Mouse (Mus musculus) ES-Bruce4 (cell line): ENCODE results near the gene Myl10. TPM values are rescaled to one million over a fixed set of nuclear protein-coding genes. Genes with fewer than 3 reads are reported as not detected.

Experiments
- H3K27ac ChIP-seq: 2 replicates; pipeline ENCODE4 v1.5.1; 2012; ENCODE audit warnings: low read length, inconsistent platforms; ENCODE audit not compliant: insufficient read depth
- H3K27me3 ChIP-seq: 2 replicates; pipeline ENCODE4 v1.6.1; 2012; ENCODE audit warnings: mild to moderate bottlenecking, low read length, inconsistent platforms; ENCODE audit not compliant: control insufficient read depth, poor library complexity, insufficient read depth, severe bottlenecking
- H3K36me3 ChIP-seq: 2 replicates; pipeline ENCODE4 v1.6.1; 2012; ENCODE audit warnings: inconsistent platforms, mild to moderate bottlenecking, low read length, moderate library complexity; ENCODE audit not compliant: control insufficient read depth, poor library complexity, insufficient read depth, severe bottlenecking
- H3K4me1 ChIP-seq: one replicate; pipeline ENCODE4 v1.8.1; 2011; ENCODE audit warnings: low read length; ENCODE audit not compliant: control insufficient read depth, insufficient read depth
- H3K4me3 ChIP-seq: 2 replicates; pipeline ENCODE4 v1.5.1; 2011; ENCODE audit warnings: low read depth, mild to moderate bottlenecking, low read length
- H3K9ac ChIP-seq: 2 replicates; pipeline ENCODE4 v1.6.1; 2012; ENCODE audit warnings: low read depth, mild to moderate bottlenecking, inconsistent platforms; ENCODE audit not compliant: poor library complexity, severe bottlenecking
- H3K9me3 ChIP-seq: replicated peaks from 2 replicates; pipeline ENCODE4 v1.6.1; 2012; ENCODE audit warnings: mild to moderate bottlenecking, low read length, inconsistent platforms; ENCODE audit not compliant: control insufficient read depth, poor library complexity, insufficient read depth, severe bottlenecking
- CTCF ChIP-seq: IDR thresholded peaks from one replicate; pipeline ENCODE4 v1.8.1; 2011; ENCODE audit warnings: low read depth, low read length
- EP300 ChIP-seq: IDR thresholded peaks from 2 replicates; pipeline ENCODE4 v1.6.1; 2011; ENCODE audit warnings: low read depth, low read length; ENCODE audit not compliant: insufficient read depth
- POLR2A ChIP-seq: IDR thresholded peaks from one replicate; pipeline ENCODE4 v1.8.1; 2011; ENCODE audit warnings: low read length; ENCODE audit not compliant: insufficient read depth
- polyA plus RNA-seq: library from polyadenylated mRNA; stranded (reverse); fragments of >200 nt; gene quantifications from 2 replicates; pipeline ENCODE4 v1.2.4, GENCODE M21; 2011; ENCODE audit warnings: low read depth; ENCODE audit not compliant: missing spikeins, insufficient read depth, insufficient read length

Gene Myl10
- polyA plus RNA-seq, 1 experiment, result not detected

- H3K4me3 ChIP-seq, result no peak overlapping the region
- H3K9me3 ChIP-seq, result no peaks in the 10 kb centered on the region
- no peak overlapping the region for H3K27ac ChIP-seq
- H3K9ac ChIP-seq, result no peak overlapping the region
- no peaks in the 10 kb centered on the region for H3K36me3 ChIP-seq
- no peaks in the 10 kb centered on the region for H3K4me1 ChIP-seq
- TF ChIP-seq CTCF (no peak), EP300 (no peak), POLR2A (no peak)
- H3K27me3 ChIP-seq, result no peaks in the 10 kb centered on the region
These were observed 17.8 kb downstream of the Myl10 start for GRCm38 (mm10) chr5:136710742-136711141.

GRCm38 (mm10) chr5:136714232-136714875, 21.4 kb downstream of the Myl10 start:
- Histone ChIP-seq H3K27ac (no peak overlapping the region), H3K9ac (peak overlapping the region; percentile 68), H3K4me1 (peaks cover 2% of the 10 kb centered on the region), H3K9me3 (no peaks in the 10 kb centered on the region), H3K27me3 (no peaks in the 10 kb centered on the region), H3K4me3 (peak overlapping the region; percentile 54), H3K36me3 (no peaks in the 10 kb centered on the region)
- TF ChIP-seq POLR2A (no peak), EP300 (no peak), CTCF (no peak)

- TF ChIP-seq CTCF, result peak; percentile 85
- no peak for TF ChIP-seq EP300
- H3K4me1 ChIP-seq, result peaks cover 2% of the 10 kb centered on the region
- H3K36me3 ChIP-seq, result no peaks in the 10 kb centered on the region
- H3K4me3 ChIP-seq, result peak overlapping the region; percentile 54
- H3K27me3 ChIP-seq, result no peaks in the 10 kb centered on the region
- no peaks in the 10 kb centered on the region for H3K9me3 ChIP-seq
- peak overlapping the region; percentile 68 for H3K9ac ChIP-seq
- no peak overlapping the region for H3K27ac ChIP-seq
These were observed 21.9 kb downstream of the Myl10 start for GRCm38 (mm10) chr5:136714879-136715278.

GRCm38 (mm10) chr5:136716696-136717572, 24.0 kb downstream of the Myl10 start:
- H3K27ac ChIP-seq, result no peak overlapping the region
- TF ChIP-seq EP300 (no peak), POLR2A (no peak)
- H3K36me3 ChIP-seq, result no peaks in the 10 kb centered on the region
- no peaks in the 10 kb centered on the region for H3K9me3 ChIP-seq
- H3K9ac ChIP-seq, result no peak overlapping the region
- peaks cover 4% of the 10 kb centered on the region for H3K4me1 ChIP-seq
- H3K4me3 ChIP-seq, result no peak overlapping the region
- H3K27me3 ChIP-seq, result no peaks in the 10 kb centered on the region

GRCm38 (mm10) chr5:136717573-136717854, 24.6 kb downstream of the Myl10 start:
- Histone ChIP-seq H3K27me3 (no peaks in the 10 kb centered on the region), H3K4me3 (no peak overlapping the region), H3K9me3 (no peaks in the 10 kb centered on the region), H3K9ac (no peak overlapping the region), H3K27ac (no peak overlapping the region), H3K4me1 (peaks cover 4% of the 10 kb centered on the region), H3K36me3 (no peaks in the 10 kb centered on the region)
- TF ChIP-seq EP300, result no peak
- TF ChIP-seq CTCF, result no peak
- no peak for TF ChIP-seq POLR2A

GRCm38 (mm10) chr5:136718656-136719055, 25.7 kb downstream of the Myl10 start:
- H3K9ac ChIP-seq, result no peak overlapping the region
- no peaks in the 10 kb centered on the region for H3K36me3 ChIP-seq
- H3K27ac ChIP-seq, result no peak overlapping the region
- H3K4me3 ChIP-seq, result no peak overlapping the region
- H3K9me3 ChIP-seq, result no peaks in the 10 kb centered on the region; the same call in 1 of the 2 replicates
- TF ChIP-seq CTCF (no peak), EP300 (no peak), POLR2A (no peak)
- peaks cover 4% of the 10 kb centered on the region for H3K4me1 ChIP-seq
- no peaks in the 10 kb centered on the region for H3K27me3 ChIP-seq
